Mouse (Mus musculus) frontal cortex, postnatal 10 days (tissue): ENCODE measurements around the gene Cacnb1.

ENCODE experiments used
- DNase-seq, 2 experiments: peaks; one replicate each; pipeline ENCODE4 v3.0.0; 2022; ENCODE audit warnings: low spot score in 2 of 2, mixed read lengths in 1 of 2

Gene Cacnb1

DNA sequence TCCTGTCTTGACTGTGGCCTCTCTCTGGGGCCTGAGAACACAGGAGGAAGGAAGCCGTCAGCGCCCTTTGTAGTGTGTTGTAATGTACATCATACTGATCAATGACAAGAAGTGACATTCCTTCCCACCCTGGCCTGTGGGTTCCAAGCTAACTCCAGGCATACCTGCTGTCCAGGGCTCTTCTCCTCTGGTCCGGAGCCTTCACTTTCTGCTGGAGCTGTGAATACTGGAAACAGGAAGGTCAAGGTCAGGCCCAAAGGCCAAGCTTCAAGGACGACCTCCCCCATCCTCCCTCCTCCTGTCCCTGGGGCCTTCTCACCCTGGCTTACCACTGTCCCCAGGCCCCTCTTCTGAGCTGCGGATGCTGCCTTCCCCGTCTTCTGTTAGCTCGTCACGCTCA, 18.1 kb upstream of the Cacnb1 start:
- no peak for DNase-seq

DNA sequence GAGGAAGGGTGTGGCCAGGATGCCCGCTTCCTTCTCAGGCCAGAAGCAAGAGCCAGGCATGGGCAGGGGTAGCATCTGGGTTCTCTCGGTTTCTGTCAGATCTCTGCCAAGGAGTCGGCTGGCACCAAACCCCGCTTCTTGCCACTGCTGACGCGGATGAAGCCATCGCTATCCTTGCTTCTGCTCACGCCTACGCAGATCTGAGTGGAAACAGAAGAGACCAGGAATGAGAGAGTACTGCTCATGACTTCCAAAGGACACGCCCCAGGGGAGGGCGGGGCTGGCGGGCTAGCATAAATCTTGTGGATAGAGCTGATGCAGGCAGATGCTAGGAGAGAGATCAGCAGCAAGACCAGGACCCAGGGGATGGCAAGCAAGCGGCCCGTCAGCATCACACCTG, 15.0 kb upstream of the Cacnb1 start:
- peak in 1 of 2 experiments; percentile 73 for DNase-seq

DNA sequence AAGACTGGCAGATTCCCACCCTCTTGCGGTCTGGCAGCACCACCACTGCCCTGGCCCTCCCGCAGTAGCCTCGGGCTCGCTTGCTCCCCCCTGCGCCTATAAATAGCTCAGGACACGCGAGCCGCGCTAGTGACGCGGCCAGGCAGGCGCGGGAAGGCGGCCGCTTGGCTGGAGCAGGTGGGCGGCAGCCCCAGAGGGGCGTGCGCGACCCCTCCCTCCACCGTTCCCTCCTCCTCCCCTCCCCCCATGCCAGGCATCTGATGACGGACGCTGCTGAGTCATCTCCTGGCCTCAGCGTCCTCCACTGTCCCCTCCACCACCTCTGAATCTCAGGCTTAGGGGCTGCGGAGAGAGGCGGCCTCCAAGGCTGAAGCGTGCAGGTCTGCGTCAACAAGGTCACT, 13.1 kb upstream of the Cacnb1 start:
- DNase-seq, result no peak

DNA sequence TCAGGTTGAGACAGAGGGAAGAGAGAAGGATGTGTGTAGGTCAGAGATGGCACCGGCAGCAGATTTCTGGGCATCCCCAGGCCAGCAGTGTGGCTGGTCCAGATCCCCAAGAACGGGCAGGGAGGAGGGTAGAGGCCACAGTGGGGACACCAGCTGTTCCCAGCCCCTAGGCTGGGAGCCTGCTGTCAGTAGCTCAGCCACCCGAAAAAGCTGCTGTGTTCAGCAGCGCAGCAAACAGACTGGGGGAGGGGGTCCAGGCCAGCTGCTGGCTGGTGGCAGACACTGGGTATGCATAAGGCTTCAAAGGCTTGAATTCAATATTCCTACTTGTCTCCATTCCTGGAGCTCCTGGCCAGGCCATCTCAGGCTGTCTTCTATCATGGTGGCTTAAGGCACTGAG, 12.0 kb upstream of the Cacnb1 start:
- DNase-seq, result no peak

DNA sequence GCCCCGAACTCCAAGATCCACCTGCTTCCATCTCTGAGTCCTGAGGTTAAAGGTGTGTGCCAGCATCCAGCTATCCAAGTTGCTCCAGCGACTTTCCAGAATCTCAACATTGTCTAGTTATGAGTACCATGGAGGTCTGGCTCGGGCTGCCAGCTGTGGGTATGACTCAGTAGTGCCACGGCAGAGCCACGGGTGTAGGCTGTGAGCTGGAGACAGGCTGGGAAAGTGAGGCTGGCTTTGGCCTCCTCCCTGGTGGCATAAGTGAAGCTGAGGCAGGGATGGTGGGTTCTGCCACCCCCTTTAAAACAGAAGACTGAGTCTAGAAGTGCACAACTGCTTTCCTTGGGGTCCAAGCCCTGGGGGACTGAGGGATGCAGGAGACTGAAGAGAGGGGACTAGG, 11.2 kb upstream of the Cacnb1 start:
- DNase-seq, result no peak

DNA sequence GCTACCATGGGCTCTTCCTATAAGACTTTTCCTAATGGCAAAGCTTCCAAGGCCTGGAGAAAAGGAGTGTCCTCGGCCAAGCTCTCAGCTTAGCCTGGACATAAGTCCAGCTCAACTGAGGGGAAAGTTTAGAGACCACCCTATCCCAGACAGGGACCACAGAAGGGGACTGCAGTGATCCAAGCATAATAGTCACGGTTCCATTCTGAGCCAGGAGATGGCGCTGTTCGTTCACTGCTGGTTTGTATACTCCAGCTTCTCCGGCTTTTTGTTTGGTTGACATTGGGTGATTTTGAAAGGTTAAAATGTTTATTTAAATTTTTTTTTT, 8.6 kb upstream of the Cacnb1 start:
- DNase-seq, result peak in 1 of 2 experiments; percentile 78

DNA sequence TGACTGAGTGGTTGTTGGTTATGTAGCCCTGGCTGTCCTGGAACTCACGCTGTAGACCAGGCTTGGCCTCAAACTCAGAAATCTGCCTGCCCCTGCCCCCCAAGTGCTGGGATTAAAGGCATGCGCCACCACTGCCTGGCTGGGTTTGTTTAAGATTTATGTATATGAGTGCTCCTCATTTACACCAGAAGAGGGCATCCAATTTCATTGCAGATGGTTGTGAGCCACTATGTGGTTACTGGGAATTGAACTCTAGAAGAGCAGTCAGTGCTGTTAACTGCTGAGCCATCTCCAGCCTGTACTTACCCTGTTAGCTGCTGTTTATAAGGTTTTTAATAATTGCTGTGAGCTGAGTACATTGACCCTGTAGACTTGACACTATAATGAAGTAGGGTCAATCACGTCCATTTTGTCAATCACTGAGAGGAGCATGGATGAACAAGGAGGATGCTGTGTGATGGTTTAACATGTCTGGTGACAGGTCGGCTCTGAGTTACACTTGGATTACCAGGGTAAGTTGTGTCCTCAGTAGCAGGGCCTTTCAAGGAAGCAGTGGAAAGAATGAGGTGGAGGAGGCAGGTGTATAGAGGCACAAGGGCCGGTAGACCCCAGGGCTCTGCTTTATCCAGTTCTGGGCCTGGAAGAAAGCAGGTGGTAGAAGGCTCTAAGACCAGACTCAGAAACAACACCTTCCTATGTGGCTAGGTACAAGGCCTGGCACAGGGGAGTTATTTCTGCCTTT, 8.0 kb upstream of the Cacnb1 start:
- DNase-seq, result no peak

DNA sequence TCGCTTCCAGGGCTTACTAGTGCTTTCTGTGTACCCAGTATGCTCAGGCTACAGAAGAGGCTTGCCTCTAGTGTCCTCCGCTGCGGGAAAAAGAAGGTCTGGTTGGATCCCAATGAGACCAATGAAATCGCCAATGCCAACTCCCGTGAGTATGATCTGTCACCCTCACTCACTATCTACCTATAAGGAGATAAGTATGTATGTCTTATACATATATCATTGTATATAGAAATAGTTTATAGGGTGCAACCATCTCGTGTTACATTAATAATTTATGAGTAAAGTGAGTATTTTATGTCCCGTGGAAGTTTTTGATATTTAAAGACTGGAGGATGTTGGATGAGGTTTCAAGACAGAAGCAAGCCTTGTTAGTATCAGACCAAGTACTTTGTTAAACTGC, 5.0 kb upstream of the Cacnb1 start:
- DNase-seq, result no peak

DNA sequence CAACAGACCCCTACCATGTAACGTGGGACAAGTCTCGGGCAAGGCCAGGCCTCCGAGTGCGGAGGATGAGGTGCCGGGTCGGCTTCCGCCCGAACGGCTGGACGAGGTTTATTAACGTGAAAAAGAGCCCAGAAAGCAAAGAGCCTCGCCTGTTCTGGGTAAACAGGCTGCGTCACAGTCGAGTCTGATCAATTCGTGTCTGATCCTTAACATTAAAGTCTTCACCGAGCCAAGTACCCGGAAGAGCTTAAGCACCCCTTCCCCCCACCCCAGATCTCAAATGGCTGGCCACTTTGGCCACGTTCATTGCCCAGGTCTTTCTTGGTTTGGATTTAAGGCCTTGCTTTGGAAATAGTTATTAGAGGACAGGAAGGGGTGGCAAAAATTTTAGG, 4.5 kb upstream of the Cacnb1 start:
- DNase-seq, result no peak

DNA sequence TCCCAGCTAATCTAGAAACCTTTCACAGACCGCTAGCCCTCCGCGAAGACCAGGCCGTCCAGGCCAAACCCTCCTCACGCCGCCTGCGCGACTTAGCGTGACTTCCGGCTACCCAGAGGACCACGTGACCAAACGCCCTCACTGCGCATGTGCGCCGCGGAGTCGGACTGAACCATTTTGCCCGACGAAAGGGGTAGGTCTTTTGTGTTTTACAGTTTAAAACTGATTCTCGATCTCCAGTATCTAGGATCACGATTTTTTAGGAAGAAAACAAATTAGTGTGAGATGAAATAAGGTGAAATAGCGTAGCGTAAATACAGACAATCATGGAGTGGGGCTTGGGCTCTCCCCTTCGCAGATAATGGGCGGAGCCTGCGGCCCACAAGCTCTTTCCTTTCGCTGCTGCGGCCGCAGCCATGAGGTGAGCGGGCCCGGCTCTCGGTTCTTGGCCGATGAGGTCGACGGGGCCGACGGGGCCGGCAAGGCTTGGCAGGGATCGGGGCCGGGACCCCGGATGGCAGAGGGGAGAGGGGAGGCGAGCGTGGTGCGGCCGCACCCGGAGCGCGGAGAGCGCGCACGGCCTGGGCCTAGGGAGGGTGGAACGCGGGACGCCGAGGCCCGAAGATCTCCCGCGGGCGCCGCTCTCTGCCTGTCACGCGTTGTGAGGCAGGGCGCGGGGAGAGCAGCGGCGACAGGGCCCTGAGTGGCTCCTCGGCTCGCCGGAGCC, 3.9 kb upstream of the Cacnb1 start, which contains the start of gene Rpl19:
Rpl19 (plus strand) TSS at position 141 of the 727 bp plus-strand sequence.
- peak; percentile 85 to 92 for DNase-seq

DNA sequence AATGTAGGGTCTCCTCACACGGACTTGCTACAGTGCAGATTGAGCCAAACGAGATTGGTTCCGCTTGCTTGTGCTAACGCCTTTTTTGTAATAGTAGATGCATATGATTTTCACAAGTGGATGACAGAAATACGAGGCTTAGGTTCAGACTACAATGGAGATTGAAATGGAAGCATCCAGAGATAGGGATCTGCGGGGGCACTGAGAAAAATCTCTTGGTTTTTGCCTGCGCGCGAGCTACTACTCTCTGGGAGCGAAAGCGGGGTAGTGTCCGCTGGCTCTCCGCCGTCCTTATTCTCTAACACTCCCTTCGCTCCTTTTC, 3.4 kb upstream of the Cacnb1 start:
- DNase-seq, result no peak

DNA sequence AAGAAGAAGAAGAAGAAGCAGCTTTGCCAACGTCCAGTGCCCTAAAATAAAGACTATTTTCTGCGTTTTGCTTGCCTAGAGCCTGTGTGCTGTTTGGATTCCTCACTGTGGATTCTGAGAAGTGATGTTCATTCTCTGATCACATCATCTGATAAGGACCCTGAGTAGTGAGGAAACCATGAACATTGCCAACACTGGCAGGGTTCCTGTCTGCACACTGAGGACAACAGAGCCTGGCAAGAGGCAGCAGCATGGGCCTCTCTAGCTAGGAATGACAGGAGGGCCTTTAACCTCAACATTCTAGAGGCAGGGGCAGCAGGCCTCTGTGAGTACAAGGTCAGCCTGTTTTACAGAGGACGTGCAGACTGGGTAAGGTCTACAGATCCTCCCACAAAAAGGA, 1.7 kb upstream of the Cacnb1 start:
- DNase-seq, result no peak

DNA sequence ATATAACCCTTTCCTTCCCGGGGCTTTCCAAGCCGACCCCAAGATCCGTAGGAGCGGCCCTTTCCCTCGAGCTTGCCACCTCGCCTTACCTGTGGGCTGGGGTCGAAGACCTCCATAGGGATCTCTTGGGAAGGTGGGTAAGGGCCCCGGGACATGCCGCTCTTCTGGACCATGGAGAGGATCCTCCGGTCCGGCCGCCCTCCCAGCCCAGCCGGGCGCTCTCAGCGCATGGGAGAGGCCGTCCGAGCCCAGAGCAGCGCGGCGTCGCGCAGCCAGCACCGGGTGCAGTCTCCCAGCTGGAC, 630 bp downstream of the Cacnb1 start:
- DNase-seq, result no peak

DNA sequence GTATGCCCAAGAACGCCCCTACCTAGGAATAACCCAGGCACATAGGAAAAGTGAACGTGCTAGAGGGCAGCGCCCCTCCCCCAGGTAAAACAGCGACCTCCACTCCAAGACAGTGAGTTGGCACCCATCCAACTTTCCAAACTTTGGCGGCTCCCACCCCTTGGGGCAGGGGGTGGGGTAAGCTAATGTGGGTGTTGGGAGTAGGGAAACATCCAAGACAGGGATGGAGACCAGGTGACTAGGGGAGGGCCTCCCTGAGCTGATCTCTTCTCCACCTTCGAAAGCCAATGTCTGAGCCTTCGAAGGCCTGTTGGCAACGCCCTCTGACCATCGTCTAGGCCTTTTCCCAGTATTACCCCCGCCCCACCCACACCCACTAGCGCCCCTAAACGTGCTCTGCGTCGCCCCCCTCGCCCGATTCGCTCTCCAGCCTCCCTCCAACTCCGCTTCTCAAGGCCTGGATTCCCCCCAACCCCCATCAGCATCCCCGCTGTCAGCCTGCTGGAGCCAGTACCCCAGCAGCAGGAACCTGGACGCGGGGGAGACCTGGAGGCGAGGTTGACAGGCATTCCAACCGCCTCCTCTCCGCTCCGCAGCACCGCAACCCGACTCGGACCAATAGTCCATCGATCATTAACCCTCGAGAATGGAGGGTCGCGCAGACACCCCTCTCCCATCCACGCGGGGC, 1.1 kb downstream of the Cacnb1 start:
- DNase-seq, result peak in 1 of 2 experiments; percentile 65

DNA sequence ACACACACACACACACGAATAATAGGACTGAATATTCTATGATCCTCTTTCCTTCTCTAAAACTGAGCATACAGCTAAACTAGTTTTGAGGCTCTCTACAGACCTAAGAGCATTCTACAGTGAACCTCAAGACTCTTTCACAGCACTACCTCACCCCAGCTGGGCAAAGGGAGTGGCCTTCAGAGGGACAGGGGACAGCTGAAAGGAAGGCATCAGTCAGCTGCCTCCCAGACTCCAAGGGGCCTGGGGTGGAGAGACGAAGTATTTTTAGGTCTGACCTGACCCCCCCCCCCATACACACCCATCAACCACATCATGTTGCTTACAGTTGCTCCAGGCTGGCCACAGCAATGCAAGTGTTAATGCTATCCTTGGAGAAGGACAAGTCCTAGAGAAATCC, 1.7 kb downstream of the Cacnb1 start:
- no peak for DNase-seq

DNA sequence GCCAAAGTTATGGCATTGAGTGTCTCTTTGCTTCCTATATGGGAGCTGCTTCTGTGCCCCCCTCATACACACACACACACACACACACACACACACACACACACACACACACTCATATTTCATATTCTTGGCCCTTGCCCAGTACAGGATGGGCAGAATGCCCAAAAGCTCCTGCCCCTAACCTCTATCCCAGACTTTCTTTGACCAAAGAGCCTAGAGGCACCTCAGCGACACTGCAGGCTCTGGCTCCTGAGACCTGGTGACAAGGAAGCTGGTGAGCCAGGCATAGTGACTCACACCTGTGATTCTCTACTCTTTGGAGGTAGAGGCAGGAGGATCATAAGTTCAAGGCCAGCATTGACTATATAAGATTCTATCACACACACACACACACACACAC, 2.1 kb downstream of the Cacnb1 start:
- DNase-seq, result no peak

DNA sequence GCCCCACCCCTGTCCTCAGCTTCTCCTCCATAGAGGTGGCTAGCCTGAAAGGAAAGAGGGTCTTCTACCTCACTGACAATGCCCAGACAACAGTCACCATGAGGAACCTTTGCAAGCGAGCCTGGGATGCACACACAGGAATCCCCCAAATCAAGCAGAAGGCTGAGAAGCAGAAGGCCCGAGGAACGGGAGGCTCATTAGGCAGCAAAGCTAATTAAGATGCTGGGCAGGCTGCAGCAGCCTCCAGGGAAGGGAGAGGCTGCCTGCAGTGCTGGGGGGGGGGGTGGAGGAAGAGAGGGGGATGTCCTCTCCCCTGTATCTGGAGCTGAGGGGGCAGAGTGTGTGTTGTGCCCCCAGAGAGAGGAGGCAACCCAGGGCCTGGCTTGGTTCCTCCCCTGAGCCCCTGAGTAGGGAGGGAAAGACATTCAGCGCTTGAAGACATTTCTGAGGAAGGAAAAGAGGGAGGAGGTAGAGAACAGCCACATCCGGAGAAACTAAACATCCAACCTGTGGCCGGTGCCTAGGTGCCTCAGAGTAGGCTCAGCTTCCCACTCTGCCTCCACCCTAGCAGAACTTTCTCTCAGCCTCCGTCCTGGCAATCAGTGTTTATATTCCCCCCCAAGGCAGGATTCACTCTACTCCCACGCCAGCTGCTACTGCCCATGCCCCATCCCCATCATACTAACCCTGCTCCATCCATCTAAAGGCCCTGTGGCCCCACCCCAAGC, 2.8 kb downstream of the Cacnb1 start:
- DNase-seq, result no peak

DNA sequence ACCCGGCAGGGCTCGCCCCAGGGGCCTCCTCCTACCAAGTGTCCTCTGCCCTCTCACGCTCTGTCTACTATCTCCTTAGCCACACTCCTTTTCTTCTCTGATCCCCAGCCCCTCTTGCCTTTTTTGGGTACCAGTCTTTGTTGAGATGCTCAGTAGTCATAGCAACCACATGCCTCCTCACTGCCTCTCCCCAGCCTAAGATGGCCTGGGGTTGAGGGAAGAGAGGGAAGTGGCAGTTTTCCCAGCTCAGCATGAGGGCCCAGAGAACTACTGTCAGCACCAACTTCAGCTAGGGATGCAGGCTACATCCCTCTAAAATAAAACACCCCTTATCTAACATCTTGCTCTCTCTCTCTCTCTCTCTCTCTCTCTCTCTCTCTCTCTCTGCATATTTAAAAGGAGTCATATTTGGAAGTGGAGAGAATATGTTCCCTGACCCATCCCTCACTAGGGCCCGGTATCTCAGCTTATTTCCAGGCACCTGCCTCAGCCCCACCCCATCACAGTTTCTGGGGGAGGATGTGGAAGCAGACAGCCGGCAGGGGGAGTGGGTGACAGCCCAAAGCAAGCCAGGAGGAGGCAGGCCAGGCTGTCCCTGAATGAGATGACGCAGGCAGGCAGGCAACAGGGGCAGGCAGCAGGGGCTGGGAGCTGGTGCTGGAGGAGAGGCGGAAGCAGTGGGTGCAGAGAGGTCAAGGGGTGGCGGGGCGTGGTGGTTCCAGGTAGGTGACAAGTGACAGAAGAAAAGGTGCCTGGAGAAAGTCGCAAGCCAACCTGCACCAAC, 3.8 kb downstream of the Cacnb1 start:
- peak; percentile 73 to 76 for DNase-seq

DNA sequence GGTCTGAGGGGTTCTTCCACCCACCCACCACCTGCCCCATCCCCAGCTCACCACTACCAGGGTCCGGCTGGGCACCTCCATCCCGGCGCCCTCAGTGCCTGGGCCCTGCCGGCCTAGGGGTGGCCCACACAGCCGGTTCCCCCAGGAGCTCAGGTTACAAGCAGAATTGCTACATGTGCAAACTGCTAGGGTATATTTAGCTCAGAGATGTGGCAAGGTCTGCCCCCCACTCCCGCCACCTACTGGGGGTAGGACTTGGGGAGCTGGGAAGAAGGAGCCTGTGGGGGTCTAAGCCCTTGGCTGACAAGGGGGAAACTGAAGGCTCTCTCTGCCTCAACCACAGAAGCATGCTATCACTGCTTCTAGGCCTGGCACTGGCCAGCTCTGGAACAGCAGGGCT, 4.6 kb downstream of the Cacnb1 start:
- DNase-seq, result no peak

DNA sequence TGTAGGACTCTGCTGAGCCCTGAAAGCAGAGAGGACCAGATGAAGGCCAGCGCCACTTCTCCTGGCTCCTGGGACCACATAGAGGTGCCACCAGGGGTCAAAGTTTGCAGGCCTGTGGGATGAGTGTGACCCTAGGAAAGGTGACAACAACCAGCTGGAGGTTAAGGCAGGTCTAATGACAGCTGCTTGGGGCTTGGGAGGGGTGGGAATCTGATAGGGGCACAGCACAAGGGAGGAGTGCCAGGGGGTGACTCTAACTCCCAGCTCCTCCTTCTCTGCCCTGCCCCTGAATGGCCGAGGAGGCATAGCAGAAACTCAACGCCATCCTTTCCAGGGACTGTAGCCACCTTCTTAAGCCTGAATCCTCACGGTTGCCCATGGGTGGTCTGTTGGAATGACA, 6.0 kb downstream of the Cacnb1 start:
- DNase-seq, result no peak

DNA sequence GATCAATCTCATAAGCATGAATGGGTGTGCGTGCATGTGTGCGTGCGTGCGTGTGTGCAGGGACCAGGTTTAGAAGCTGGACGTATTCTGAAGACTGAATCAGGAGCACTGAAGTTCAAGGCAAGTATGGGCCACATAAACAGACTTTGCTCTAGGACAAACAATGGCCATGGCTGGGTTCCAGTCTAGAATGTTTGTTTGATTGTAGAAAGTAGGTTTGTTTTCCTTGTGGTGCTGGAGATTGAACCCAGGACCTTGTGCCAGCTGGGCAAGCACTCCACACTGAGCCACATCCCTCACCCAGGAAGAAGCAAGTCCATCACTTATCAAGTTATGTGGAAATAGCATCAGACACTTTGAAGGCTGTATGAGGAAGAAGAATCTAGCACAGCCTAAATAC, 6.7 kb downstream of the Cacnb1 start:
- no peak for DNase-seq

DNA sequence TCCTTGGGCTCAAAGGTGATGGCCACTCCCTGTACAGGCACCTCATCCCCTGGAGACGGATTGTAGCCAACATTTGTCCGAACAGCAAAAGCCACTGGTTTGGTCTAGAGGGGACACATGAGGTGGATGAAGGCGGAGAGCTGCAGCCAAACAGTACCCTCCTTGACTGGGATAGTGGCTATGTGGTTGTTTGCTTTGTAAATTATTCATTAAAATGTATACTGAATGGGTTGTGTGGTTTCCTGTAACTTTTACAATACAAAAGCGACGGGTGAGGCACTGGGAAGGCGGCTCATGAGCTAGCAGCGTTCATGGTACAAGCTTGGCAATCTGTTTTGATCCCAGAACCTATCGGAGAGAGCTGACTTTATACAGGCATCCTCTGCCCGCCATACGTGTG, 10.0 kb downstream of the Cacnb1 start:
- DNase-seq, result no peak
